Mouse (Mus musculus): ENCODE results near the gene Islr2. TPM values are rescaled to one million over a fixed set of nuclear protein-coding genes. Genes with fewer than 3 reads are reported as not detected.
A peak's percentile ranks its signal among the peaks of the same experiment; 100 is the strongest.

Gene Islr2
- polyA plus RNA-seq, 1 experiment from 2014 or later = not detected

GRCm38 (mm10) chr9:58174818-58175251 is 29.3 kb downstream of the Islr2 start:
- ATAC-seq = peak; percentile 15; the same call in 1 of the 2 replicates

GRCm38 (mm10) chr9:58172863-58173262 is 31.3 kb downstream of the Islr2 start:
- no peak overlapping the region for H3K4me2 ChIP-seq (ENCODE audit: low read depth, low read length)
- no peaks in the 10 kb centered on the region for H3K27me3 ChIP-seq (ENCODE audit: insufficient read depth, low read length)
- ATAC-seq = peak; percentile 50; the same call in 1 of the 2 replicates
- TF ChIP-seq CTCF (IDR thresholded peaks at IDR 0.05; ENCODE audit: low read depth) (no peak), EP300 (IDR thresholded peaks at IDR 0.05; ENCODE audit: low read depth) (no peak)
- no peak for DNase-seq
- no peak overlapping the region for H3K4me3 ChIP-seq (ENCODE audit: low read depth, low read length)
- 55% methylated on average over 2 of the region's 2 CpGs for WGBS (ENCODE audit: insufficient replicate concordance)
- H3K9ac ChIP-seq (replicated peaks) = no peak overlapping the region
- no peaks in the 10 kb centered on the region for H3K36me3 ChIP-seq (replicated peaks; ENCODE audit: insufficient read depth, low read length)
- H3K9me3 ChIP-seq (ENCODE audit: low read length) = no peaks in the 10 kb centered on the region
- no peaks in the 10 kb centered on the region for H3K4me1 ChIP-seq (ENCODE audit: insufficient read depth)
- H3K27ac ChIP-seq (ENCODE audit: low read depth) = no peak overlapping the region

More at GRCm38 (mm10) chr9:58174818-58175251, 29.3 kb downstream of the Islr2 start:
- Histone ChIP-seq H3K27ac (ENCODE audit: low read depth) (no peak overlapping the region), H3K27me3 (ENCODE audit: insufficient read depth, low read length) (no peaks in the 10 kb centered on the region), H3K4me1 (ENCODE audit: insufficient read depth) (no peaks in the 10 kb centered on the region), H3K36me3 (replicated peaks; ENCODE audit: insufficient read depth, low read length) (no peaks in the 10 kb centered on the region), H3K4me2 (ENCODE audit: low read depth, low read length) (no peak overlapping the region), H3K9me3 (ENCODE audit: low read length) (no peaks in the 10 kb centered on the region), H3K4me3 (ENCODE audit: low read depth, low read length) (no peak overlapping the region), H3K9ac (replicated peaks) (no peak overlapping the region)
- no peak for DNase-seq
- TF ChIP-seq EP300 (IDR thresholded peaks at IDR 0.05; ENCODE audit: low read depth) (no peak), CTCF (IDR thresholded peaks at IDR 0.05; ENCODE audit: low read depth) (no peak)
- WGBS (ENCODE audit: insufficient replicate concordance) = 44% methylated on average over 5 of the region's 5 CpGs

GRCm38 (mm10) chr9:58169426-58169825 is 34.7 kb downstream of the Islr2 start:
- H3K9ac ChIP-seq (replicated peaks) = no peak overlapping the region
- ATAC-seq (no peak), DNase-seq (no peak)
- WGBS (ENCODE audit: insufficient replicate concordance) = 76% methylated on average over 6 of the region's 6 CpGs
- no peaks in the 10 kb centered on the region for H3K9me3 ChIP-seq (ENCODE audit: low read length)
- H3K36me3 ChIP-seq (replicated peaks; ENCODE audit: insufficient read depth, low read length) = no peaks in the 10 kb centered on the region
- H3K4me1 ChIP-seq (ENCODE audit: insufficient read depth) = no peaks in the 10 kb centered on the region
- H3K4me3 ChIP-seq (ENCODE audit: low read depth, low read length) = no peak overlapping the region
- H3K4me2 ChIP-seq (ENCODE audit: low read depth, low read length) = no peak overlapping the region
- H3K27ac ChIP-seq (ENCODE audit: low read depth) = no peak overlapping the region
- no peaks in the 10 kb centered on the region for H3K27me3 ChIP-seq (ENCODE audit: insufficient read depth, low read length)
- TF ChIP-seq CTCF (IDR thresholded peaks at IDR 0.05; ENCODE audit: low read depth) (no peak), EP300 (IDR thresholded peaks at IDR 0.05; ENCODE audit: low read depth) (no peak)

DNA sequence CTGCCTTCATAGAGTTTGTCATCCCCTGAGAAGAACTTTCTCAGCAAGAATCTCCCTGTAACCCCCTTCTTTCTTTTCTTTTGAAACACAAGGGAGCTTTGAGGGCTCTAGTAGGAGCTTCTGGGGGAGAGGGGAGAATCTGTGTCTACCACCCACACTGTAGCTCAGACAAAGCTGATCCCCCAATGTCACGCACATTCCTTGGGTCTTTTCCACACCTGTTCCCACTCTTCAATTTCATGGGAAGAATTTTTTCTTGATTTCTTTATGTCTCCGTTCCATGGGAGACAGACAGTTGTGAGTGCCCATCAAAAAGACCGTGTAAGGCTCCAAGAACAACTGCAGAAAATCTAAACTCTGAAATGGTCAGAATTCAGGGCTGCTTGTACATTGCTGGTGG is 35.2 kb downstream of the Islr2 start:
- Histone ChIP-seq H3K27ac (ENCODE audit: low read depth) (no peak overlapping the region), H3K27me3 (ENCODE audit: insufficient read depth, low read length) (no peaks in the 10 kb centered on the region), H3K9ac (replicated peaks) (no peak overlapping the region), H3K36me3 (replicated peaks; ENCODE audit: insufficient read depth, low read length) (no peaks in the 10 kb centered on the region), H3K4me3 (ENCODE audit: low read depth, low read length) (no peak overlapping the region), H3K9me3 (ENCODE audit: low read length) (no peaks in the 10 kb centered on the region), H3K4me1 (ENCODE audit: insufficient read depth) (no peaks in the 10 kb centered on the region), H3K4me2 (ENCODE audit: low read depth, low read length) (no peak overlapping the region)
- no peak for TF ChIP-seq EP300 (IDR thresholded peaks at IDR 0.05; ENCODE audit: low read depth)
- TF ChIP-seq CTCF (IDR thresholded peaks at IDR 0.05; ENCODE audit: low read depth) = no peak
- no peak for ATAC-seq
- DNase-seq = no peak
- 76% methylated on average over 3 of the region's 3 CpGs for WGBS (ENCODE audit: insufficient replicate concordance)

GRCm38 (mm10) chr9:58165779-58166178 is 38.3 kb downstream of the Islr2 start:
- no peak for ATAC-seq
- 68% methylated on average over 1 of the region's 1 CpGs for WGBS (ENCODE audit: insufficient replicate concordance)
- no peaks in the 10 kb centered on the region for H3K27me3 ChIP-seq (ENCODE audit: insufficient read depth, low read length)

GRCm38 (mm10) chr9:58163146-58163545 is 41.0 kb downstream of the Islr2 start:
- H3K27me3 ChIP-seq (ENCODE audit: insufficient read depth, low read length) = no peaks in the 10 kb centered on the region
- TF ChIP-seq CTCF (IDR thresholded peaks at IDR 0.05; ENCODE audit: low read depth) (no peak), EP300 (IDR thresholded peaks at IDR 0.05; ENCODE audit: low read depth) (no peak)
- no peak overlapping the region for H3K27ac ChIP-seq (ENCODE audit: low read depth)
- no peak for DNase-seq
- H3K36me3 ChIP-seq (replicated peaks; ENCODE audit: insufficient read depth, low read length) = no peaks in the 10 kb centered on the region
- no peaks in the 10 kb centered on the region for H3K9me3 ChIP-seq (ENCODE audit: low read length)
- no peak overlapping the region for H3K4me3 ChIP-seq (ENCODE audit: low read depth, low read length)
- no peak overlapping the region for H3K4me2 ChIP-seq (ENCODE audit: low read depth, low read length)
- no peaks in the 10 kb centered on the region for H3K4me1 ChIP-seq (ENCODE audit: insufficient read depth)
- 66% methylated on average over 5 of the region's 5 CpGs for WGBS (ENCODE audit: insufficient replicate concordance)
- ATAC-seq = no peak
- H3K9ac ChIP-seq (replicated peaks) = no peak overlapping the region

More at GRCm38 (mm10) chr9:58165779-58166178, 38.3 kb downstream of the Islr2 start:
- no peaks in the 10 kb centered on the region for H3K36me3 ChIP-seq (replicated peaks; ENCODE audit: insufficient read depth, low read length)
- no peaks in the 10 kb centered on the region for H3K4me1 ChIP-seq (ENCODE audit: insufficient read depth)
- no peak for TF ChIP-seq EP300 (IDR thresholded peaks at IDR 0.05; ENCODE audit: low read depth)
- TF ChIP-seq CTCF (IDR thresholded peaks at IDR 0.05; ENCODE audit: low read depth) = no peak
- no peak overlapping the region for H3K4me3 ChIP-seq (ENCODE audit: low read depth, low read length)
- DNase-seq = no peak
- H3K9ac ChIP-seq (replicated peaks) = no peak overlapping the region
- H3K9me3 ChIP-seq (ENCODE audit: low read length) = no peaks in the 10 kb centered on the region
- no peak overlapping the region for H3K27ac ChIP-seq (ENCODE audit: low read depth)
- H3K4me2 ChIP-seq (ENCODE audit: low read depth, low read length) = no peak overlapping the region

DNA sequence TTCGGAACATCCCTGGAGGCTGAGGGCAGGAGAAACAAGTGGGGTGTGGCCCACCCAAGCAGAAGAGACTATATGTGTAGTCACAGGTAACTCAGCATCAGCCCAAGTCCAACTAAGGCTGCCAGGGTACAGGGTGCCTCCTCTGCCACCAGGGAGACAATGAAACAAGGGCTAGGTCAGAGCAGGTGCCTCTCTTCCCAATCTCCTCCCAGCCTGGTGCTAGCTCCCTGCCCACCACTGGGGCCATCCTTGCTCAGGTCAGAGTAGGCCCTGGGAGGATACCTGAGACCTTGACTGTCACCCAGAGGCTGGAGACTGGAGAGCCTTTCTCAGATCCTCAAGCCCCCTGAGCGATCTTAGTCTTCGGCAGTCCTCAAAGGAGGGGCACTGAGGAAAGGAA is 41.9 kb downstream of the Islr2 start:
- no peak for TF ChIP-seq EP300 (IDR thresholded peaks at IDR 0.05; ENCODE audit: low read depth)
- no peak for TF ChIP-seq CTCF (IDR thresholded peaks at IDR 0.05; ENCODE audit: low read depth)
- DNase-seq = no peak
- no peaks in the 10 kb centered on the region for H3K9me3 ChIP-seq (ENCODE audit: low read length)
- H3K27ac ChIP-seq (ENCODE audit: low read depth) = no peak overlapping the region
- H3K9ac ChIP-seq (replicated peaks) = no peak overlapping the region
- WGBS (ENCODE audit: insufficient replicate concordance) = 73% methylated on average over 3 of the region's 3 CpGs
- H3K4me3 ChIP-seq (ENCODE audit: low read depth, low read length) = no peak overlapping the region
- no peaks in the 10 kb centered on the region for H3K36me3 ChIP-seq (replicated peaks; ENCODE audit: insufficient read depth, low read length)
- no peak for ATAC-seq
- no peaks in the 10 kb centered on the region for H3K27me3 ChIP-seq (ENCODE audit: insufficient read depth, low read length)
- no peak overlapping the region for H3K4me2 ChIP-seq (ENCODE audit: low read depth, low read length)
- no peaks in the 10 kb centered on the region for H3K4me1 ChIP-seq (ENCODE audit: insufficient read depth)
